Mouse (Mus musculus) ovary, adult 10 weeks (tissue): Measurements from ENCODE around the gene Rbms1. TPM values are rescaled to one million over a fixed set of nuclear protein-coding genes. Genes with fewer than 3 reads are reported as not detected.

Source experiments
- polyA plus RNA-seq: library from polyadenylated mRNA; stranded (reverse); fragments of 350-450 nt; fragmentation: Illumina TruSeq; extraction: RNeasy Lipid Tissue Mini Kit (QIAGEN cat#74804); gene quantifications from one replicate; pipeline ENCODE4 v1.2.3, GENCODE M21; 2014

The Rbms1 gene
- 111 TPM for polyA plus RNA-seq

DNA sequence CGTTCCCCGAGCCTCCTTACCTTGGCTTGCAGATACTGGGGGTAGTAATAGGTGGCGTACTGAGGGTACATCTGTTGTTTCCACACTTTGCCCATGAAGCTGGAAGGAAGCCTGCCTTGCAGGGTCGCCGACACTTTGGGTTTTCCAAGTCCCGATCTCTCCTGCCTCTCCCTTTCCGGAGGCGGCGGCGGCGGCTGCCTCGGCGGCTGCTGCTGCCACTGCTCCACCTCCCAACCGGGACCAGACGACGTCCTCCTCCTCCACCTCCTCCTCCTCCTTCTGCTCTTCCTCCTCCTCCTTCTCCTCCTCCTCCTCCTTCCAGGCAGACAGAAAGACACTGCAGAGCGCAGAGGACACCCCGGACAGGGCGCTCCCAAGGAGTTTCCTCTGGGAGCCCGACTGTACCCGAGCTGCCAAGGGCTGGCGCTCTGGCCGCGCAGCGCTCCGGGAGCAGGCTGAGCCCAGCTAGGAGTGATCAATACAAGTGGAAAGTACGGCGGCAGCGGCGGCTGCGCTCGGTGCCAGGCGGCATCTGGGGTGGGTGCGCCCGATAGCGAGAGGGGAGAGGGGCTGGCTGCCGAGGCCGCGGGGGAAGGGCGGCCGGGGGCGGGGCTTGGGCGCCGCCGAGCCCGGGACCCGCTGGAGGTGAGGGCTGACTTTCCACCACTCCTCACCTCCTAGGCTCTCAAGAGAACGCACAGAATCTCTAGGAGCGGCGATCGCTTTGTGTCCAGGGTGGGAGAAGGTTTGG lies at the start of gene Rbms1:
TSS of gene Rbms1 (minus strand) at position 522 of the 751 bp plus-strand sequence.

DNA sequence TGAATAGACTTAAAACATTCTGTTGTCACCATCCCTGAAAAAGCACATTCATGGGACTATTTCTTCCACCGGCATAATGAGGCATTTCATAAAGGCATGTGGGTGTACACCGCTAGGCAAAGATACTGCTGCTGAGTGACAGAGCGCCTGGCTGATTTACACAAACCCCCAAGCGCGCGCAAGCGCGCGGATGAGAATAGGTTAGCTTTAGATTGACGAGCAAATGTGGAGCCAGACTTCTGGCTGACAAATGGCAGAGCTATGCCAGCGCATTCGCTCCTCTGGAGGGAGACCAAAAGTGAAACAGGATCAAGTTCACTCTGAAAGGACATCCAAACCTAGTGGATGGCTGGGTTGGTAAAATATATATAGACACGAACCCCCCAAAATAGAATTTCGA lies 240.5 kb downstream of the Rbms1 start, which contains the start of gene Itgb6:
TSS of gene Itgb6 (minus strand) at position 130 of the 400 bp plus-strand sequence.

Other genes starting within 250 kb of the Rbms1 start
- 0.74 TPM for gene Itgb6, start 240.5 kb downstream of the Rbms1 start, polyA plus RNA-seq